Mouse (Mus musculus) urinary bladder, postnatal 10 days (tissue): ENCODE data around the gene Ptpdc1.

Experiments used
- DNase-seq: peaks from one replicate; pipeline ENCODE4 v3.0.0; 2022; ENCODE audit warnings: low spot score

Ptpdc1 gene

DNA sequence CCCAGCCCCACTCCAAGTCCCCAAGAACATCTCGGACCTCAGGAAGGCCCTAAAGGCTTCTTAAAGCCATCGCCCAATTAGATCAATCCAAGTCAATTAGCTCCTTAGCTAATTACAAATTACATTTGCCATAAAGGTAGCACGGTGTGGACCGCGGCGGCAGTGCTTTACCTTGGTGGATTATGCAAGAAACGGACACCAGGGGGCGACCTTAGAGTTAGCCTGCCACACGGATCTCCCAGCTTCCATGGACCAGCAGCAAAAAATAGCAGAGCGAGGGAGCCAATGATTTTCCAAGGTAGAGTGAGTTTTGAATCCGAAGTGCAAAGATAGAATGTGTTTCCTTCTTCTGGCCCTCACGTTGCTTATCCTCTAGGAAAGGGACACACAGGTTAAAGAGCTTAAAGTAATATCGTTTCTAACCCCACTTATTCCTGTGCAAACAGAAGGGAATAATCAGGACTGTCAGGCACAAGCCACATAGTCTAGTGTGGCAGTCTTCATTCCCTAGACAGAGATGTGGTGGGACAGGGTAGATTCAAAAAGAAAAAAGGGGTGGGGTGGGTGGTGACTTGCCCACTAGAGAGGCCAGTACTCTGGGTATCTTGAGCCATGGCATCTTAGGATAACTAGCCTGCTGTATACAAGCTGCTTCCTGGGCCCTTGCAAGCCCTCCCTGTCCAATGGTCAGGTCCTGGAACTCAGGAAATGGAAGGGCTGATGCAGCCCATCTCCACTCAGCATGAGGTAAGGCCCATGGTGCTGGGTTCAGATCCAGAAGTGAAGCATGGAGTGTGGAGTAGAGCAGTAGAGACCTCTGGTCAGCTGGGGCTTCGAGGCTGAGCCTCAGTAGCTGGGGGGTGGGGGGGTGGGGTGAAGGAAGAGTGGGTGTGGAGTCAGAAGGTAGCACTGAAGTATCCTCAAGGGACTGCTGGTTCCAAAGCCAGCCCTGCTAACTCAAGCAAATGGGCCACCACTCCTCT, 28.6 kb upstream of the Ptpdc1 start:
- DNase-seq: no peak

DNA sequence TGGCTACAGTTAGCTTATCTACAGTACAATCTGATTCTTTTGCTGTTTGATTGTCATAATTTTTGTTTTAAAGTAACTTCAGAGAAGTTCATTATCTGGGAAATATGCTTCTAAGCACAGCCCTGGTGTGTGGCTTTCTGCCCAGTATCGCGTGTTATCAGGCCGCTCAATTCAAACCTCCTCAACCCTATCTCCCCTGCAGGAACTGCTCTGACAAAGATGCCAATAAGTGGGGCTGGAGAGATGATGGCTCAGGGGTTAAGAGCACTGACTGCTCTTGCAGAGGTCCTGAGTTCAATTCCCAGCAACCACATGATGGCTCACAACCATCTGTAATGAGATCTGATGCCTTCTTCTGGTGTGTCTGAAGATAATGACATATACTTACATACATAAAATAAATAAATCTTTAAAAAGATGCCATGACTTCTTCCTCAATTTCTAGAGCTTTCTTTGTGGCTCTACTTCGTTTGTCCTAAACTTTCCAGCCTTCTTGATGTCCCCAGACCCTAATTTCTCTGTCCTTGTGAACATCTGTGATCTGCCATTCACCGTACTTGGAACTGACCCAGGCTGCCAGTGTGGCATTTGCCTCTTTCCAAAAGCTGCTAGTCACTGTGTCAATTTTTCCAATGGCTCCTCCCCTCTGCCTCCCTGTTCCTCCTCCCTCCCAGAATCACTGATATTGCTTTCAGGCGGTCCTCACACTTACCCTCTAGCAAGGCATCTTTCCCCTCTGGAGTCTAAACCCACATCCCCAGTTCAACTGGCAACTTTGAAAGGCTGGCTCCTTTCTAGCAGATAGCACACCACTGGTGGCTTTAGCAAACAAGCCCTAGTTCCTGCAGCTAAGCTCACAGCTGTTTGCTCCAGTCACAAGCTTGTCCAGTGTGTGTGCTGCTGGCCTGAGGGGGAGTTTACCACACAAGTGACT, 25.9 kb upstream of the Ptpdc1 start:
- DNase-seq: no peak

DNA sequence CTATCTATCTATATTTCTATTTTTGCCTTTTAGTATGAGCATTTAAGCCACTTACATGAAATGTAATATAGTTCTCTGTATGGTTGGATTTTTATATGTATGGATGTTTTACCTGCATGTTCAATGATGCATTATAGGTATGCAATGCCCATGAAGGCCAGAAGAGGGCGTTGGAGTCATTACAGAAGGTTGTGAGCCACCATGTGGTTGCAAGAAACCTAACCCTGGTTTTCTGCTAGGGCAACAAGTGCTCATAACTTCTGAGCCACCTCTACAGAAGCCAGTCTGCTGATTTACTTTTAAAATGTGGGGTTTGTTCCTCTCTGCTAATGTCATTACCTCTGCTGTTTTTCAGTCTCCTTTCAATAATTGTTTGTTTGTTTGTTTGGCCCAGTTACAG, 25.2 kb upstream of the Ptpdc1 start:
- no peak for DNase-seq

- no peak for DNase-seq
Measured at GRCm38 (mm10) chr13:48646696-48647095, 21.2 kb upstream of the Ptpdc1 start.

DNA sequence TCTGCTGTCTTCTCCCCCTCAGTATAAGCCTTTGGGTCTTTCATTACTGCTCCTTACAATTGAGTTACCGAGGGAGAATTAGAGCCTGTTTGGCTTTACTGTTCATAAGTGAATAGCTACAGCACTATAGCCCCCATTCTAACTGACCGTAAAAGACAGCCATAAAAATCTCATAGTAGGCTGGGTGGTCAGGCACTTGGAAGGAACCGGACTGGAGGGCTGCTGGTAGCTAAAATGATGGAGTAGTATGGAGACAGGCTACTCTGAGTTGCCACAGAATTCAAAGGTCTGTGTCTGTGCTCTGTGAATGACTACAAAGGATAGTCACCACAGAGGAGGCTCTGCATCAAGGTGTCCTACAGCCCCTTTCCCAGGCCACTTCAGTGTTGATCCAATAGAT, 18.5 kb upstream of the Ptpdc1 start:
- no peak for DNase-seq

GRCm38 (mm10) chr13:48643072-48643471, 17.6 kb upstream of the Ptpdc1 start:
- no peak for DNase-seq

DNA sequence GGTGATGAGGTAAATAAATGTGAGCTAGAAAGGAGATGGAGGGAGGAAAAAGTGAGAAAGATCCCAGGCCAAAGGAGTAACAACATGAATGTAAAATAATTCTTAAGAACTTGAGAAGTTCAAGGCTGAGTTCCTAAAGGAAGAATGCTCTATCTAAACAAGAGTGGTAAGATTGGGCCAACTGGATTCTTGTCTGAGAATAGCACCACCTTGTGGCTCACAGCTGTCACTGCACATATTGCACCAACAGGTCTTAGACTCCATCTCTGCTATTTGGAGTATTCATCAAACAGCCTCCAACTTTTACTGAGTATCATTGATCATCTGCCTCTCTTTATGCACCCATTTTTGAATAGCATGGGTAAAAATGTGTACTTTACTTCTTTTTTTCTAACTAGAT, 14.1 kb upstream of the Ptpdc1 start:
- no peak for DNase-seq

DNA sequence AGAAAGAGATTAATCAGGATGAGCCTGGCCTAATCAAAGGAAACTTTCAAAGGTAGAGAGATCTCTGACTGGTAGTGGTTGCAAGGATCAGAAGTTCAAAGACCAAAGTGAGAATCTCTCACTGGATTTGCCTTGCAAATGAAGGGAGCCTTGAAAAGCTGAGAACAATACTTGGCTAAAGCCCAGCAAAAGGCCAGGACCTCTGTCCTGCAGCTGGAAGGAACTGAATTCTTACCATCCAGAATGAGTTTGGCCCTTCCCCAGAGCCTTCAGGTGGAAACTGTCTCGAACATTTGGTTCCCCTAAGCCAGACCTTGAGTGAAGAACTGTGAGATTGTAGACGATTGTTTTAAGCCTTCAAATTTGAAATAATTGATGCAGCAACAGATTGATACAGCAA, 12.2 kb upstream of the Ptpdc1 start:
- DNase-seq: no peak

DNA sequence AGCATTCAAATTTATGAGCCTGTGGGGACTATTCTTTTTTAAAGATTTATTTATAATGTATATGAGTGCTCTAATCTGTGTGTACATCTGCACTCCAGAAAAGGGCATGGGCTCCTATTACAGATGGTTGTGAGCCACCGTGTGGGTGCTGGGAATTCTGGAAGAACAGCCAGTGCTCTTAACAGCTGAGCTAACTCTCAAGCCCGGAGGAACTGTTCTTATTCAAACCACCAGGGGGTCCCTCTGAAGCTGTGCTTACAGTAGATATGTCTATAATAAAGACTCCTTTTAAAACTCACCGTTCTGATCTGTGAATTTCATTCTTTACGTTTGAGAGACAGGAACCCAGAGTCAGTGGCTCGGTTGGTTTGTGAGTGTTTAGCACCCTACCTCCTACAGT, 6.2 kb upstream of the Ptpdc1 start:
- DNase-seq: no peak

DNA sequence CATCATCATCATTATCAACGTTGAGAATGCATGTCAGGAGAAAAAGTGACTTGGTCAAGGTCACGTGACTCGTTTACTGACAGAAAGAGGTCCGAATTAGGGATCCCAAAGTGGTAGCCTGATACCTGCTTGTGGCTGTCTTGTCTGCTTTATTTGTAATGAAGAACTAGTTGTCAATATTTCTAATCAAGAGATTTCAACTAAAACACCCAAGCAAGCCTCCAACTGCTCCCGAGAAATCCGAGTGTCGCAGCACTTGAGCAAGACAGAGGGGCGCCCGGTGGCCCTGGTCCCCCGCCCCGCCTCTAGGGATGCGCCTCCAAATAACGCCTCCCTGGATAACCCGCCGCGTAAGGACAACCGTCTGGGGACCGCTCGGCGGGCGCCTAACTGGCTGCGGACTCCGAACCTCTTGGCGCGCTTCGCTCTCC, 481 bp downstream of the Ptpdc1 start:
- no peak for DNase-seq

DNA sequence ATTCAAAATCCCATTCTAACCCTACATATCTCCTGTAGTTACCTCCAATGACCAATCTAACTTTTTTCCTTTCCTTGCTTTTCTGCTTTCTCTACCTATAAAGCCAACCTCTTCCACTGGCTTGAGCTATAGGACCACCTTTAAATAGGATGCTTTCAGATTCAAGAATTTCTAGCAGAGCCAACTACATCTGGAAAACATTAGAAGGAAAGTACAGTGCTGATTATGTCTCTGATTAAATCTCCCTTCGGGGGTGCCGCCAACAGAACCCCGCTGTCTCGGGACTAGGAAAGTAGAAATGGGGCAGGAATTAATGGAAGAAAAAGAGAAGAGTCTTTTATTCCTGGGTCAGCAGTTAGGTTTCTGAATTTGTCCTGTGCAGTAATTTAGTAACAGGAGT, 6.6 kb downstream of the Ptpdc1 start:
- DNase-seq: no peak

GRCm38 (mm10) chr13:48617774-48618173, 7.7 kb downstream of the Ptpdc1 start:
- DNase-seq: no peak

DNA sequence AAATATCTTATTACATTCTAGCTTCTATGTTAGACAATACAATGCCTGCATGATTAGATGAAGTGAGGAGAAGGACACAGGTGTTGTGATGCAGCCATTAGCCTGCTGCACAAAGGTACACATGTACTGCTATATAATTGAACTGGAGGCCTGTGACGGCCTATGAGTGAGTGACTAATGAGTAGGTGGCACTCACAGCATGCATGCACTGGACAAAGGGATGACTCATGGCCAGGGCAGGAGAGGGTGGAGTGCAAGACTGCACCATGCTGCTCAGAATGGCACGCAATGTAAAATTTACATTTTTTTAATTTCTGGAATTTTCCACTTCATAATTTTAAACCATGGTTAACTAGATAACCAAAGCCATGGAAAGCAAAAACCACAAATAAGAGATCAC, 10.9 kb downstream of the Ptpdc1 start:
- no peak for DNase-seq

- no peak for DNase-seq
Measured at GRCm38 (mm10) chr13:48609106-48609505, 16.4 kb downstream of the Ptpdc1 start.

- DNase-seq: no peak
Measured at GRCm38 (mm10) chr13:48604591-48604990, 20.9 kb downstream of the Ptpdc1 start.

DNA sequence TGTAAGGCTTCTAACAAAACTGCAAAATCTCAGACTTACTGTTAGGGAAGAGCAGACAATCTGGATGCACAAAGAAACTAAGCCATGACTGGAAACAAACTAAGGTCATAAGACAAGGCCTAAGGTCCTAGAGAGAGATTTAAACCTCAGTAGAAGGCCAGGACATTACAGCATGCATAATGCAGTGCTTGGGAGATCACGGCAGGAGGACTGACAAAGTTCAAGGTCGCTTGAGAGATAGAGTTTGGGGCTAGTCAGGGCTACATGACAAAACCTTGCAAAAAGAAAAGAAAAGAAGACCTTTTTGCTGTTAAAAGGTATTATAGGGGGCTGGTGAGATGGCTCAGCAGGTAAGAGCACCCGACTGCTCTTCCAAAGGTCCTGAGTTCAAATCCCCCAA, 22.2 kb downstream of the Ptpdc1 start:
- DNase-seq: no peak

DNA sequence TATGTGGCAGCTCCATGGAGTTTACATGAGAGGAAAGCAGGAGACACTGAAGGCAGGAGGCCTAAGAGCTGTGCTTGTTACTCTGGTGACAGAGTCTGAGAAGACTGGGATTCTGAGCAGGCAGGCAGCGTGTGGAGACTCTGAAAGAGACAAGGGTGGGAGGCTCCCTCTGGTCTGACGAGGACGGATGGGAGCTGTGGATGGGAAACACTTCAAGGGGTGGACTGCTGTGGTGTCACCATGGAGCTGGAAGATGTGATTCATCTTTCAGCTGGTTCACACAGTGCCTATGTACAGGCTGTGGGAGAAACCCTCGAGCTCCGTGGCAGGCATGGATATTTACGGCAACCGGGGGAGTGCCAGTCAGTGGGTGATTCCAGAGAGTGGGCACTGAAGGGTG, 30.9 kb downstream of the Ptpdc1 start:
- no peak for DNase-seq

GRCm38 (mm10) chr13:48594031-48594430, 31.4 kb downstream of the Ptpdc1 start:
- no peak for DNase-seq

DNA sequence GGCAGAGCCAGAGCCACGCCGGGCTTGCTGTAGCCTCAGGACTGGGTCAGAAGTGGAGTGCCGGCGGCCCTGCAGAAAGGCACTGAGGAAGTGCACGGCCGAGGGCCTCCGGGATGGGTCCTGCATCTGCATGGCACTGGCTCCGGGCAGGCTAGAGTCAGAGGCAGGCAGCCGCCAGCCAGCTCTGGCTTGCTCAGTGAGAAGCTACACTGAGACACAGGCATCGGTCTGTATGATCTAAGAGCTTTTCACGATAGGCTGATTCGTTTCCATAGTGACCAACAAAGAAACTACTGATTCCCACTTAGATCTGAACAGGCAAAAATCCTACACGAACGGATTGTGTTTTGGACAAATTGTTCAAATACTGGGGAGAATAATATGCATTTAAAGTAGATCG, 32.3 kb downstream of the Ptpdc1 start:
- no peak for DNase-seq

GRCm38 (mm10) chr13:48590743-48591142, 34.7 kb downstream of the Ptpdc1 start:
- DNase-seq: no peak

DNA sequence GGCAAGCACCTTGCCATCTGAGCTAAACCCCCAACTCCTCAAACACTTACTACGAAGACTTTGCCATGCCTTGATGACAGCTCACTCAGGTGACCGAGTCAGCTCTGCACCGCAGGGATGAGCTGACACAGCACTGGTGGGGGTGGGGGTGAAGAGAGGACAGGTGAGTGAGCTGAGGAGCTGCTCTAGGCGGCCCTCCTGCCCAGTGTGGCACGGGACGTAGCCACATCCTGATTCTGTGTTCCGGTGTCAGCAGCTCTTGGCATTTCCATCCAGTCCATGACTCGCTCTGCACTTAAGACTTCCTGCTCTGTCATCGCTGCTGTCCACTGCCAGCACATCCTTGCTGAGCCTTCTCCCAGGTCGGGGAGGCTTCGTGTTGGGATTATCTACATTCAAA, 38.1 kb downstream of the Ptpdc1 start:
- DNase-seq: no peak

DNA sequence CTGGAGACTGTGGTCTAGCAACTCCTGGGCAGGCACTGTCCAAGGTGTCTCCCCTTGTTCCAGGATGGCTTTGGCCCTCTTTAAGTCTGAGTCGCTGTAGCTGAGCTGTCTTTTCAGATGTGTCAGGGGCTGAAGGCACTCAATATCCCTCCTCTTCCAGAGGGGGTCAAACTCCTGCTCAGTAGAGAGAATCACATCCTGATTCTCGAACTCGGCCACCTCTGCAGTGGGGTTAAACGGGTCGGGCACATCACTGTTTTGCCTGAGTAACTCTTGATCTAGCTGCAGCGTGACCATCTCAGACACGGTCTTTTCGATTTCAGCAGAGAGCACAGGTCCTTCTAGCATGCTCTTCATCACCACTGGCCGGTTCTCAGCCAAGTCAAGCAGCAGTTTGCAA, 39.0 kb downstream of the Ptpdc1 start:
- DNase-seq: no peak

DNA sequence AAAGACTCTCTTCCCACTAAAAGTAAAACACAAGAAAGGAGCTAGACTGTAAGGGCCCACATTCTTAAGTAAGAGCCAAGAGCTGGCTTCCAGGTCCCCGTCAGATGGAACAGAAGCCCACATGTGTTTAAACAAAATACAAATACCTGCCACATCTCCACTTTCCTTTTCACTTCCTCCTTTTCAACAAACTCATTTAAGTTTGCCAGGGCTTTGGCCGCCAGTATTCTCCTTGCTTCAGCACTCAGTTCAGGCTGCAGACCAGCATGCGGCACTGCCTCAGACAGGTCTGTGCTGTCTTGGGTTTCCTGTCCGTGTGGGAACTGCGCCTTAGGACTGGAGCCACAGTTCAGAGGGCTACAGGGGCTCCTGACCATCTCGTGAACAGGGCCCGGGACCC, 39.7 kb downstream of the Ptpdc1 start:
- DNase-seq: no peak
